Mouse (Mus musculus): ENCODE results near the gene Adamts18.

DNA sequence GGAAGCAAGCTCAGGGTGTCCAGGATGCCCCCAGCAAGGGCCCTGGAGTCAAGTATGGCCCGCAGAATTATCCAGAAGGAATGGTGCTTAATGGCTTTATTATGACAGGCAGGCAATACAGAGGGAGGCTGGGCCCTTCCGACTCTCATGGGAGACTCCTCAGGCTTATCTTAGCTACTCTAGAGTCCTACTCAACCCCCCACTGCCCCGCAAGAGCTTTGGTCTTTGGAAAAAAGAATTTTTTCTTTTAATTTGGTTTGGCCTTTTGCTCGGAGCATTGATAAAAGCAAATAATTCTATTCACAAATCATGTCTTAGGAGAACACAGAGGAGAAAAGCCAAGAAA is 11.0 kb downstream of the Adamts18 start:
- TF ChIP-seq CTCF (IDR thresholded peaks at IDR 0.05; ENCODE audit: low read depth, low read length) (no peak), GATA1 (IDR thresholded peaks at IDR 0.05; ENCODE audit: borderline replicate concordance, low read length) (no peak), TAL1 (conservative IDR thresholded peaks at IDR 0.05; ENCODE audit: low read depth, low read length) (no peak)
